Mouse (Mus musculus): ENCODE data around the gene Setd1a.
A peak's percentile ranks its signal among the peaks of the same experiment; 100 is the strongest.
"Not testable (repeated sequence)": the region's sequence is repeated elsewhere in the genome, so short reads cannot be mapped to it uniquely, and the experiment has no call there.

The Setd1a gene

GRCm38 (mm10) chr7:127766851-127767609 lies 9.4 kb upstream of the Setd1a start:
- peak; percentile 86 for DNase-seq (ENCODE audit: low spot score)

- no peak for DNase-seq (ENCODE audit: low spot score)
These were observed 8.7 kb upstream of the Setd1a start for GRCm38 (mm10) chr7:127767671-127768345.

DNA sequence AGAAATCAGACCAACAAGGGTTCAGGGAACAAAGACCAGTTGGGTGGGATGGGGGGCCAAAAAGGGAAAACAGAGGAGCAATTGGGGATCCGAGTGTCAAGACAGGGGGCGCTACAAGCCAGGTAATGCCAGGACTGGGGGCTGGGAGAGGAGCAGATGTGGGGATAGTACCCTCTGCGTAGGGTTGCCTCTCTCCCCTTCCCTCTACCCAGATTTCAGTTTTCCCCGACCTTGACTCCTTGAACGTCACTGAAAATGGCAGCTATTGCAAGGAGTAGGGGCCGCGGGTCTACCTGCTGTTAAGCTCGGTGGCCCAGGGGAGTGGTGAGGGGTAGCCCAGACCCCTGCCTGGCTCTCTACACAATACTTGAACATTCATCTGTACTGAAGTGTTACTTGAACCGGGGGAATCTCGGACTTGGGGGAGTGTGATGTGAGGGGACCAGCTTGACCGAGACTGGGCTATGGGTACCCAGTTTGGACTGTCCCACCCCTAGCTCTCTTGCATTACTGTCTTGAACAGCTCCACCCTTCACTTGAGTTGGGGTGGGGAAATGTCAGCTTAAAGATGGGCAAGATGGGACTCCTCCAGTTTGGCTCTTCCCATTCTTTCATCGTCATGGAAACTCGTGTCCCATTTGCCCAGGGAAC lies 8.0 kb upstream of the Setd1a start:
- DNase-seq (ENCODE audit: low spot score): no peak

- peak; percentile 94 for DNase-seq (ENCODE audit: low spot score)
These were observed 7.4 kb upstream of the Setd1a start for GRCm38 (mm10) chr7:127768997-127769593.

DNA sequence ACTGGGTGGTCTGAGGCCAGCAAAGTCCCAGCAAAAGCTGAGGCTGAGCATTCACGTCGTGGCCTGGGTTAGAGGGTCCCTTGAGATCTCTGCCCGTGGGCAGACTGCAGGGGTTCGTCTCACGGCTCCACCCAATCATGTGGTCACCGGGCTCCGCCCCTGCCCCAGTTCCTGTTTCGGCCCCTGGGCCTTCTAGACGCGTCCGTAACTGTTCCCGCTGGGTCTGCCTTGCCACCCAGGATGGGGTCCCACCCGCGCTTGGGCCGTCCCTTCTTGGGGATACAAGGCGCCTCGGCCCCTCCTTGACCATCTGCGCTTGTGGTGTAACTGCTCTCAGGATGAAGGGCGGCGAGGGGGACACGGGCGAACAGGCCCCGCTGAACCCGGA lies 6.8 kb upstream of the Setd1a start, which contains the start of gene Orai3:
Orai3 (plus strand) TSS at position 165 of the 388 bp plus-strand sequence.
- peak; percentile 87 for DNase-seq (ENCODE audit: low spot score)

- DNase-seq (ENCODE audit: low spot score): no peak
These were observed 6.2 kb upstream of the Setd1a start for GRCm38 (mm10) chr7:127770039-127770905.

- no peak for DNase-seq (ENCODE audit: low spot score)
These were observed 5.2 kb upstream of the Setd1a start for GRCm38 (mm10) chr7:127771262-127771661.

- no peak for DNase-seq (ENCODE audit: low spot score)
These were observed 4.4 kb upstream of the Setd1a start for GRCm38 (mm10) chr7:127772080-127772479.

- no peak for DNase-seq (ENCODE audit: low spot score)
These were observed 3.9 kb upstream of the Setd1a start for GRCm38 (mm10) chr7:127772557-127772956.

DNA sequence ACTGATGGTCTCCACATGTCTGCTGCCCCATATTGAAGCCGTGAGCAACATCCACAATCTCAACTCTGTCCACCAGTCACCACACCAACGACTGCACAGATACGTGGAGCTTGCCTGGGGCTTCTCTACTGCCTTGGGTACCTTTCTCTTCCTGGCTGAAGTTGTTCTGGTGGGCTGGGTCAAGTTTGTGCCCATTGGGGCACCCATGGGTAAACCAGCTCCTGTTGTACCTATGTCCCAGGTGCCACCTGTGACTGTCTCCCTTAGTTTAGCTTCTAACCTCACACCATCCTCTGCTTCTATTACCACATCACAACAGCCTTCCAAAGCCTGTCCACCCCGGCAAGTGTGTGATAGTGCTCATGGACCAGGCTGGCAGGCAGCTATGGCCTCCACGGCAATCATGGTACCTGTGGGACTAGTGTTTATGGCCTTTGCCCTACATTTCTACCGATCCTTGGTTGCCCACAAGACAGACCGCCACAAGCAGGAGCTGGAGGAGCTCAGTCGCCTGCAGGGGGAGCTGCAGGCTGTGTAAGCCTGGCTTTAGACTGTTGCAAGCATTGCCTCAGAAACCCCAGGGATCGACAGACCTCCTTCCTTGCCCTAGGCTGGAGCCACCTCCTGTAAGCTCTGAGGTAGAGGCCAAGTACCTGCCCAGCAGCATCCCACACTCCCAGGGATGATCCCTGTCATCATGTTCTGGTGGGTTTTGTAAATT lies 2.6 kb upstream of the Setd1a start:
- no peak for DNase-seq (ENCODE audit: low spot score)

DNA sequence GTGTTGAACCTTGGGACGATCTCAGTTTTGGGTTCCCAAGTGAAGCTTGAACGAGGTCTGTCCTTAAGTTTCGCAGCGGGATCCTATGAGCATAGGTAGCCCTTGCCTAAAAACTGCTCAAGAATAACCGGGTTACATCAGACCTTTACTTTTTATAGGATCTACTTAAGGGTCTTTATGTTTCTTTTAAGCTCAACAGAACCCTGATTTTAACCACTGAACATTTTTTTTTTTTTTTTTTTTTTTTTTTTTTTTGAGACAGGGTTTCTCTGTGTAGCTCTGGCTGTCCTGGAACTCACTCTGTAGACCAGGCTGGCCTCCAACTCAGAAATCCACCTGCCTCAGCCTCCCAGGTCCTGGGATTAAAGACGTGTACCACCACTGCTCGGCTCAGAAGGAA lies 633 bp upstream of the Setd1a start:
- DNase-seq (ENCODE audit: low spot score): not testable (repeated sequence)

- peak; percentile 96 for DNase-seq (ENCODE audit: low spot score)
These were observed 506 bp downstream of the Setd1a start for GRCm38 (mm10) chr7:127776878-127777473.

- peak; percentile 84 for DNase-seq (ENCODE audit: low spot score)
These were observed 1.2 kb downstream of the Setd1a start for GRCm38 (mm10) chr7:127777474-127778266.

- DNase-seq (ENCODE audit: low spot score): no peak
These were observed 1.9 kb downstream of the Setd1a start for GRCm38 (mm10) chr7:127778350-127778749.

DNA sequence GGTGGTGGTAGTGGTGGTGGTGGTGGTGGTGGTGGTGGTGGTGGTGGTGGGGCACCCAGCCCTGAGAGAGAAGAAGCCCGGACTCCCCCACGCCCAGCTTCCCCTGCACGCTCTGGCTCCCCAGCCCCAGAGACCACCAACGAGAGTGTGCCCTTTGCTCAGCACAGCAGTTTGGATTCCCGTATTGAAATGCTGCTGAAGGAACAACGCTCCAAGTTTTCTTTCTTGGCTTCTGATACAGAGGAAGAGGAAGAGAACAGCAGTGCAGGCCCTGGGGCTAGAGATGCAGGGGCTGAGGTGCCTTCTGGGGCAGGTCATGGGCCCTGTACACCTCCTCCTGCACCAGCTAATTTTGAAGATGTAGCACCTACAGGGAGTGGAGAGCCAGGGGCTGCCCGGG lies 8.8 kb downstream of the Setd1a start, which contains the start of gene Gm49388:
Gm49388 (plus strand) TSS at position 301 of the 400 bp plus-strand sequence.
- DNase-seq (ENCODE audit: low spot score): no peak

- no peak for DNase-seq (ENCODE audit: low spot score)
These were observed 20.8 kb downstream of the Setd1a start for GRCm38 (mm10) chr7:127797076-127797845.

GRCm38 (mm10) chr7:127798591-127798990 lies 22.1 kb downstream of the Setd1a start:
- DNase-seq (ENCODE audit: low spot score): no peak

- no peak for DNase-seq (ENCODE audit: low spot score)
These were observed 22.7 kb downstream of the Setd1a start for GRCm38 (mm10) chr7:127799211-127799610.

GRCm38 (mm10) chr7:127799738-127800137 lies 23.3 kb downstream of the Setd1a start:
- no peak for DNase-seq (ENCODE audit: low spot score)

Measured in testis, postnatal 14 days (tissue).